Mouse (Mus musculus) ES-E14 (cell line): ENCODE results near the gene Klf2. TPM values are rescaled to one million over a fixed set of nuclear protein-coding genes. Genes with fewer than 3 reads are reported as not detected.

Experiments
- DNase-seq: peaks from one replicate; pipeline ENCODE4 v3.0.0-alpha.2; 2013; ENCODE audit warnings: low read depth, low spot score
- H3K27ac ChIP-seq: 2 replicates; pipeline ENCODE4 v1.5.1; 2012; ENCODE audit warnings: low read depth, mild to moderate bottlenecking, low read length, moderate library complexity, mixed read lengths; ENCODE audit not compliant: poor library complexity, insufficient read depth, severe bottlenecking
- H3K36me3 ChIP-seq: 2 replicates; pipeline ENCODE4 v1.6.1; 2012; ENCODE audit warnings: mild to moderate bottlenecking, low read length, moderate library complexity, mixed read lengths; ENCODE audit not compliant: control insufficient read depth, poor library complexity, insufficient read depth, severe bottlenecking
- H3K4me1 ChIP-seq, 2 experiments: fragments of 150-350 bp in 1 of 2; sonication (generic) in 1 of 2; 2 replicates each; pipeline ENCODE4 v1.6.1; 2012; ENCODE audit warnings: low read length in 2 of 2, mild to moderate bottlenecking in 1 of 2, mixed read lengths in 1 of 2; ENCODE audit not compliant: control insufficient read depth in 2 of 2, insufficient read depth in 2 of 2, poor library complexity in 1 of 2
- H3K4me3 ChIP-seq, 2 experiments: fragments of 150-350 bp in 1 of 2; sonication (generic) in 1 of 2; 2 replicates each; pipeline ENCODE4 v1.5.1; 2012; ENCODE audit warnings: low read length in 2 of 2, low read depth in 1 of 2, mild to moderate bottlenecking in 1 of 2, mixed read lengths in 1 of 2; ENCODE audit not compliant: insufficient read depth in 1 of 2, poor library complexity in 1 of 2, severe bottlenecking in 1 of 2
- H3K9ac ChIP-seq: 2 replicates; pipeline ENCODE4 v1.6.1; 2012; ENCODE audit warnings: low read depth, mild to moderate bottlenecking, low read length, mixed read lengths; ENCODE audit not compliant: poor library complexity, insufficient read depth, severe bottlenecking
- H3K9me3 ChIP-seq: fragments of 150-350 bp; sonication (generic); 2 replicates; pipeline ENCODE4 v1.6.1; 2012; ENCODE audit warnings: low read depth, mild to moderate bottlenecking, low read length; ENCODE audit not compliant: control insufficient read depth, insufficient read depth
- CHD2 ChIP-seq: IDR thresholded peaks from 2 replicates; pipeline ENCODE4 v1.6.1; 2014; ENCODE audit warnings: mild to moderate bottlenecking, low read depth, low read length, inconsistent platforms
- HCFC1 ChIP-seq: IDR thresholded peaks from 2 replicates; pipeline ENCODE4 v1.6.1; 2012; ENCODE audit warnings: low read length, inconsistent platforms, borderline replicate concordance; ENCODE audit not compliant: insufficient read depth
- MAFK ChIP-seq: IDR thresholded peaks from 2 replicates; pipeline ENCODE4 v1.6.1; 2014; ENCODE audit warnings: mild to moderate bottlenecking, low read depth, low read length, inconsistent platforms; ENCODE audit not compliant: insufficient read depth
- ZC3H11A ChIP-seq: IDR thresholded peaks from 2 replicates; pipeline ENCODE4 v1.6.1; 2012; ENCODE audit warnings: low read depth, mild to moderate bottlenecking, inconsistent platforms, low read length, borderline replicate concordance
- ZNF384 ChIP-seq: IDR thresholded peaks from 2 replicates; pipeline ENCODE4 v1.6.1; 2012; ENCODE audit warnings: low read depth, low read length, inconsistent platforms
- in situ Hi-C, 2 experiments: fragments of 600-800 bp; cut with MboI; formaldehyde crosslinking; loops; one replicate each; pipeline ENCODE4 v1.15.1; 2025; ENCODE audit warnings: low sequenced_read_pairs in 2 of 2, inconsistent platforms in 1 of 2; ENCODE audit not compliant: unreplicated experiment in 2 of 2
- total RNA-seq: library from RNA; depleted of rRNA; stranded (reverse); fragments of 300-350 nt; gene quantifications from 2 replicates; pipeline ENCODE4 v1.2.3, GENCODE M21; 2012

Gene Klf2
- total RNA-seq, 1 experiment = 55.0 TPM

DNA sequence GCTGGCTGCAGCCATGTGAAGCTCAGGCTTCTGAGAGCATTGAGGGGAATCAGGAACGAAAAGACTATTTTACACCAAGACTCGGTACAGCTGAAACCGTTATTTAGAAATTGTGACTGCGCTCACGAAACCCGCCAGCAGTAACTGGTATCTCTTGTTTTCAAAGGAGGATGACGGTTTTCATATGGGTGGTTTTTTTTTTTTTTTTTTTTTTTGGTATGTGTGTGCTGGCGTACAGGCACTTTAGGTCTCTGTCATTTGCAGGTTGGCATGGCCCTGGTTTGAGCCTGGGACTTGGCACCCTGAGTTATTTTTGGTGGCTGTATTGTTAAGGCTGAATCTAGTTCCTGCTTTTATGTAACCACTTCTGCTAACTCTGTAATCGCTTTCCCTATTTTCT is 31.0 kb downstream of the Klf2 start:
- in situ Hi-C loops = no loop called here
- TF ChIP-seq CHD2 (no peak), MAFK (no peak), ZNF384 (peak; percentile 50; the same call in 1 of the 2 replicates), HCFC1 (no peak), ZC3H11A (no peak)
- Histone ChIP-seq H3K4me1 (peaks cover 13 to 18% of the 10 kb centered on the region in 2 experiments), H3K9me3 (no peaks in the 10 kb centered on the region), H3K9ac (no peak overlapping the region), H3K4me3 (no peak overlapping the region), H3K27ac (no peak overlapping the region), H3K36me3 (peaks cover 8% of the 10 kb centered on the region; the same call in 1 of the 2 replicates)
- no peak for DNase-seq

DNA sequence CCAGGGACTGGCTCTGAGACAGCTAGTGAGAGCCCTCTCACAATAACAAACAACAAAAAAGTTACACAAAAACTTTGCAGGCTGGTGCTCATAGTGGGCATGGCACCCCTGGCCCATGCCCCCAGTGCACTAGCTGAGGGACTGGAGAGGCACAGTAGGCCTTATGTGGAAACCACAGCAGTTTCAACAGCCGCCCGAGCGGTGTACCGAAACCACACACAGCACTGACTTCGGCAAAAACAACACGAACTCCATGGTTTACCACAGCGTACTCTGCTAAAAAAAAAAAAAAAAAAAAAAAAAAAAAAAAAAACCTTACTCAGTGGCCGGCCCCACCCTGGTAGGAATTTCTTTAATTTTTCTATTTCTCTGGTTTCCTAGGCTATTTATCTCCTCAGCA is 31.9 kb downstream of the Klf2 start:
- Histone ChIP-seq H3K4me1 (peaks cover 17 to 18% of the 10 kb centered on the region in 2 experiments), H3K36me3 (peaks cover 4% of the 10 kb centered on the region; the same call in 1 of the 2 replicates), H3K9ac (no peak overlapping the region), H3K27ac (no peak overlapping the region), H3K9me3 (no peaks in the 10 kb centered on the region), H3K4me3 (no peak overlapping the region)
- DNase-seq = no peak
- in situ Hi-C loops = no loop called here
- peak; percentile 83; the same call in 1 of the 2 replicates for TF ChIP-seq ZNF384
- TF ChIP-seq ZC3H11A = no peak

GRCm38 (mm10) chr8:72351405-72352005 is 32.7 kb downstream of the Klf2 start:
- H3K4me3 ChIP-seq = no peak overlapping the region
- H3K9me3 ChIP-seq = no peaks in the 10 kb centered on the region
- no peak overlapping the region for H3K27ac ChIP-seq
- H3K36me3 ChIP-seq = peaks cover 6% of the 10 kb centered on the region; the same call in 1 of the 2 replicates
- H3K4me1 ChIP-seq = peaks cover 17 to 18% of the 10 kb centered on the region in 2 experiments
- in situ Hi-C loops = no loop called here
- TF ChIP-seq HCFC1 (no peak), CHD2 (no peak), ZC3H11A (no peak), MAFK (no peak), ZNF384 (no peak)
- DNase-seq = no peak
- no peak overlapping the region for H3K9ac ChIP-seq

GRCm38 (mm10) chr8:72352951-72353699 is 34.3 kb downstream of the Klf2 start:
- Histone ChIP-seq H3K36me3 (peaks cover 11% of the 10 kb centered on the region; the same call in 1 of the 2 replicates), H3K27ac (no peak overlapping the region), H3K9me3 (no peaks in the 10 kb centered on the region), H3K4me3 (no peak overlapping the region), H3K4me1 (peaks cover 17 to 18% of the 10 kb centered on the region in 2 experiments), H3K9ac (no peak overlapping the region)
- TF ChIP-seq ZC3H11A (no peak), ZNF384 (no peak), HCFC1 (no peak), MAFK (no peak), CHD2 (no peak)
- in situ Hi-C loops = no loop called here
- no peak for DNase-seq
